Mouse (Mus musculus) megakaryocyte, embryonic 14.5 days (primary cell): Measurements from ENCODE around the gene Gda.

Experiments used
- FLI1 ChIP-seq: IDR thresholded peaks from 2 replicates; pipeline ENCODE4 v1.6.1; 2012; ENCODE audit warnings: low read length, inconsistent platforms, mixed read lengths
- GATA1 ChIP-seq: IDR thresholded peaks from 3 replicates; pipeline ENCODE4 v1.6.1; 2012; ENCODE audit warnings: mixed read lengths, low read length, inconsistent platforms, borderline replicate concordance

DNA sequence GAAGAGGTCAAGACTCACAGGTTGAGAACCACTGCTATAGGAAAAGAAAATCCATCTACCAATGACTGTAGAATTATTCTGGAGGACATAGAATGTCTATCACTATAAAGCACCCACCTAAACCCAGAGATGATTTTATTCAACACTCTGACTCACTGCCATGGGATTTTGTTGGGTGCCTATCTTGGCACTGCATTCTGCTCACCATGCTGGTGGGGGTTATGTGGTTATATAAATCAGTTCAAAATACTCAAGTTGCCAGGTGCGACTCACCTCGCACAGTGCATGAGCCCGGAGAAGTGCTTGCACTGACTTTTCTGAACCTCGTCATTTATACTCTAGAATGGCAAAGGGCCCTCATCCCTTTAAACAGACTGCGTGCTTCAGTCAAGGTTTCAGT, 94.0 kb downstream of the Gda start:
- no peak for TF ChIP-seq FLI1
- no peak for TF ChIP-seq GATA1
